Mouse (Mus musculus) activated CD4-positive, CD25-positive, alpha-beta regulatory T cell, adult 4 months (primary cell): ENCODE measurements around the gene Tigit. TPM values are rescaled to one million over a fixed set of nuclear protein-coding genes. Genes with fewer than 3 reads are reported as not detected.

Experiments
- ATAC-seq: one replicate; pipeline ENCODE4 v1.8.0; 2017
- polyA plus RNA-seq, 2 experiments: library from polyadenylated mRNA; unstranded; fragments of 100-300 nt; shearing (Covaris generic); gene quantifications; one replicate each; pipeline ENCODE4 v1.2.1; 2017

Tigit gene
- polyA plus RNA-seq, 2 experiments from 2014 or later: 390 to 542 TPM

DNA sequence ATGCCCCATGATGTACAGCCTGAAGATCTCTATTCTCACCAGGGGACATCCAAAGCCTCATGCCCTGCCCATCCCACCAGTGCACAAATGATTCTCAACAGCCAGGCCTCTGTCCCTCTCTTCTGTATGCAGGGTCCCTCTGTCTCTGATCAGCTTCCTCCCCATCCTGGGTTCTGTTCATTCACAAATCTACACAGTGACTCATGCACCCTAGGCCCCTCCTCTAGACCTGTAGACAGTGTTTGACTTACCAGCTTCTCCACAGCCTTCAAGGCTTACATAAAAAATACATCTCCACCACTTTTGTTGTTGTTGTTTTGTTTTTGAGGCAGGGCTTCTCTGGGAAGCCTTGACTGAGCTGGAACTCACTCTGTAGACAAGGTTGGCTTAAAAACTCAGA is 915 bp upstream of the Tigit start:
- ATAC-seq: peak; percentile 40

DNA sequence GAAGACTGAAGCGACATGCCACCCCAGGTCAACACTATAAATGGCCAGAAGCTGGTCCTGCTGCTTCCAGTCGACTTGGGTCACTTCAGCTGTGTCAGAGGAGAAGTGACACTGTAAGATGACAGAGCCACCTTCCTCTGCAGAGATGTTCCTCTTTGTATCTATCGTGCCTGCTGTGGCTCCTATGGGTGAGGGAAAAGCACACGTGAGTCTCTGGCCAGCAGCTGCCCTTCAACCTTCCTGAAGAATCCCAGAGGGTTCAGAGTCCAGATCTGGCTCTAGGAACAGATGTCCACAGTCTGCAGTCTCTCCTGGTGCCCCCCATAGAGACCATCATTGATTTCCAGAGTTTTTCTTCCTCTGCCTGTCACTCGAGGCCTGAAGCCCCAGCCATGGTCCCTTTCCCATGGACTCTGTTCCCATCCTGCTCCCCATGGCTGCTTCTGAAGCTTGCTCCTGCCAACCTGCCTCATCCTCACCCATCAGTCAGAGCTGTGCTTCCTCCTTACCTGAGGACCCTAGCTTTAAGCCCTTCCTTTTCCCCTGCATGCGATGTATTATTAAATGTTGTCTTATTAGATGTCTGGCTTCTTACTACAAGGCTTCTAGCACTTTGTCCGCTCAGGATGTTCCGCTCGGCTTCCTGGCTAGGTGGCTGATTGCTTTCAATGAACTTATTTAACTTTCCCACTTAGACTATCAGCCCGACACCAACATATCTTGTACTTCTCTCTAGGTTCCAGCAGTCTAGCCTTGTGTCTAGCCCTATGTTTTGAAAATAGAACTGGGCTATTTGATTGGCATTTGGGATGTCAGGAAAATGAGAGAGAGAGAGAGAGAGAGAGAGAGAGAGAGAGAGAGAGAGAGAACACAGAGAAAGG is 1.6 kb downstream of the Tigit start:
- ATAC-seq: no peak

DNA sequence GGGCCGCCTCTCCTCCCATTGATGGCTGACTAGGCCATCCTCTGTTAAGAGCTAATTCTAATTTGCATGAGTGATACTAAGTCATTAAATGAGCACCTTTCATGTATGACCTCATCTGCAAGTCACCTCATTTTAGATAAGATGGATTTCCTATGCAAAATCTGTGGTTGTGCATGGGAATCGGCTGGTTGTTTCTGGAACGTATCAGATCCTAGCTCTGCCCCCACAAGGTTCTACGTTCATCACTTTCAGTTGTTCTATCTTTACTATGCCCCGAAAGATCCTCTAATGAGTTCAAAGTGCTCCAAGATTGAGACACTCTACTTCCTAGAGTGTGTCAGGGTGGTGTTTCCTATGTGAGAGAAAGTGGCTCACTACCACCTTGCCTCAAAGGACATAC is 2.4 kb downstream of the Tigit start:
- peak; percentile 17 for ATAC-seq

DNA sequence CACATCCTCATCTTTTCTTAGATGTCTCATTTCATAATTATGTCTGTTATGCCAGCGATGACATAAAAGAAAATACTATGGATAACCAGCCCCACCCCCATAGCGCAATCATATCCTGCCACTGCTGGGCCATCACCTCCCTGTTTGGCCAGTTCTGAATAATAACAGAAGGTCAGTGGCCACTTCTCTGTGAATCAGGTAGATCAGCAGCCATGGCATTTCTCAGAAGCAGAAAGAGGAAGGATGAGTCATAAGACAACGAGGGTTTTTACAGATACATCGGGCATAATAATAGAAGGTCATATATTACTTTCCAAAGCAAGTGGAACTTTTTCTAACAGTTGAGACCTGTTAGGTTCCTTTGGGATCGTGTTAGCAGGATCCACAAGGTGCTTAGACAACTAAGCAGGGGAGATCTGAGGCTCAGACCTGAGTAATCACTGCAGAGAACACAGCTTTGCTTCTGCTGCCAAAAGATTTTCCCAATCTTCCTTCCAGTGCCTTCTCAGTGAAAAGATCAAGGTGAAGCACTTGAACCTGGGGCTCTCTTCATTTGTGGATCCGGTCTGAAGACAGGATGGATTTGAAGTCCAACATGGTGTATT is 8.7 kb downstream of the Tigit start:
- peak; percentile 55 for ATAC-seq

DNA sequence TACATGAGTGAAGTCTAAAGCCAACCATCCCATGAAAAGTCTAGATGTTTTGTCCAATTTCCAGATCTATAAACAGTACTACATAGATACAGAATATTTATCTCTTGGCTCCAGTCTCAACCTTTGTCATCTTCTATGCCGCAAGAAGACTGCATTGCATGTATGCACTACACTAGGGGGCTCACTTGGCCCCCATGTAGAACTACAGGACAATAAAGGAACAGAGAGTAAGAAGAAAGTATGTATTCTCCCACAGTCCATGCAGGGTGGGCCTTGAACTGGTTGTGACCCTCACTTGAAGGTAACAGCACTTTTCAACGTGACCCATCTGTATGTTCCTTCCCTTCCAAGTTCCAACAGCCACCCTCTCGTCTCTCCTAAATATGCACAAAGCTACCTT is 9.7 kb downstream of the Tigit start:
- no peak for ATAC-seq

DNA sequence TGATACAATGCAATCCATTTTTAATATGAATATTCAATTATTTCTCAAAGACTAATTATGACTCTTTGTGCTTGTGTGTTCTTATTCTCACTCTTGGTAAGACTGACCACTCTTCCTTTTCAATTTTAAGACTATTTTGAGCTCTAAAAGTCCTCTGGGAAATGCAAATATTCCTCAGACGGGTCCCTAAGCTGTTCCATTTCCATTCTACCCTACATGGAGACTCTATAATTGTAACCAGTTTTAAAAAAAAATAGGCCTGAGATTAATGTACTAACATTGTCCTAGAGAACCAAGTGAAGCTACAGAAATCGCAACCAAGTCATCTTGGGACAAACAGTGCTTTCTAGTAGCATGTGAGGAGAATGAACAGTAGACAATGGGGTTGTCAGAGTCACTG is 10.7 kb downstream of the Tigit start:
- ATAC-seq: no peak

DNA sequence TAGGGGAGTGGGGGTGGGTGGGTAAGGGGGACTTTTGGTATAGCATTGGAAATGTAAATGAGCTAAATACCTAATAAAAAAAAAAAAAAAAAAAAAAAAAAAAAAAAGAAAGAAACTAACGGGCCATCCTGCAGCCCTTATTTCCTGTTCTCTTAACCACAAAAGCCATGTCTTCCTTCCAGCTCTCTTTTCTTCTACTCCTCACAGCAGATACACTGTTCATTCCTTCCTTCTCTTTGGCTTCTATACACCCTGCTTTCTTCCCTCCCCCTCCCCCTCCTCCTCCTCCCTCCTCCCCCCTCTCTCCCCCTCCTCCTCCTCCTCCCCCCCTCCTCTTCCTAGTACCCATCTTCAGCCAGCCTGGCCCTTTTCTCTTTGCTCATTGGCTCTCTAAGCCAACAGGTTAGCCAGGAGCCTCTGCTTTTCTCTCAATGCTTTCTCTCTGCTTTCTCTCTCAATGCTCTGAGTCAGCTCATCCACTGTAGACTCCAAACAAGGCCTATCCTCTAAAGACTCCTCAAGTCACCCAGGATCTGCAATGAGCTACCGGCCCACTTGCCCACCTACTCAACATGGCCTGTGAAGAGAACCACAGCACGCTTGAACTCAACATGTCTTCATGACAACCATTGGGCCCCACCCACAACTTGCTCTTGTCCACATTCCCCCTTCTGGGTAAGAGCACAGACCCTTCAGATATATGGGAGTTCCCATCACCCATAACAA is 13.4 kb downstream of the Tigit start:
- ATAC-seq: peak; percentile 61

DNA sequence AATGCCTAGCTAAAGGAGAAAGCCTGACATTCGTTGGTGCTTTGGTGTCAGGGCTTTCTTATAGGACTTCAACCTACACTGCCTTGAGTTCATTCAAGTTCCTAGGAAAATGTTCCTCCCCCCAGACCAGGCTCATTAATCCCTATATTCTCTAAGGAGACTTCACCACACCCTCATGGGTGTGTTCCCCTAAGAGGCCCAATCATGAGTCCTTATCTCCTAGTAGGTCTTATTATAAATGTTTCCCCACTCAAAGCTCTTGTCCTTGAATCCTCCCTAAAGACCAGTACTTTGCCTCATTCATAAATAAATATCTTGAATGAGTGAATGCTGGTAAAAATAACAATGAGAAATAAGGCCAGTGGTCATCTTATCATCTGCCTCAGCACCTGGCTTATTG is 16.3 kb downstream of the Tigit start:
- ATAC-seq: no peak

DNA sequence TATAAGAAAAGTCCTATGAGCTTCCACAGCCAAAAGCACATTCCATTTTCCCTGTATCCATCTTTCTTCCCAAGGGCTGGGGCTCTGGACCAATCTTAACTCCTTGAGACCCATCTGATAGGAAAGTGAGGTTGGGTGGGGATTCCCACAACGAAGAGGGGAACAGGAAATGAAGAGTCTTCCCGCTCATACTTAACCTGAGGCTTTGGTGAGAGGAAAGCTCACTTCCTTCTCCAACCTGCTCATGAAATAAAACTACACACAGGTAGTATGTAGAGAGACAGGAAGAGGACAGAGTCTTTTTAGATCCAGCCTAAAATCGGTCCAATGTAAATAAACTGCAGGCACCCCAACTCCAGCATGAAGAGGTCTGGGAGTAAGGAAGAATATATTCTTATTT is 17.0 kb downstream of the Tigit start:
- peak; percentile 47 for ATAC-seq

DNA sequence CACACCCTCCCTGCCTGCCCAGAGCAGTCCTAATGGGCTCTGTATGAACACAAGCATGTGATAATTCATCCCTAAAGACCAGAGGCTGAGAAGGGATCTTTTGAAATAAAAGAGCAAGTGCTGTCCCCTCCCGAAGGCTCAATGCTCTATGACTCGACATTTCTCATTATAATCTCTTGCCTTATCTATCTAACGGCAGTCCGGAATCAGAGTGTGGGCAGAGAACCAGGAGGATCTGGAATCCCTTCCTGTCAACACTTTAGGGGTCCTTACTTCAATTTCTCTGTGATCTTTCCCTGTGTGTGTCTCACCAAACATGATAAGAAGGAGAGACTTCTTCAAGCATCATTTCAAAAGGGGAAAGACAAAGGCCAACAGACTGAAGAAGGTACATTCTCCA is 18.1 kb downstream of the Tigit start:
- ATAC-seq: no peak

DNA sequence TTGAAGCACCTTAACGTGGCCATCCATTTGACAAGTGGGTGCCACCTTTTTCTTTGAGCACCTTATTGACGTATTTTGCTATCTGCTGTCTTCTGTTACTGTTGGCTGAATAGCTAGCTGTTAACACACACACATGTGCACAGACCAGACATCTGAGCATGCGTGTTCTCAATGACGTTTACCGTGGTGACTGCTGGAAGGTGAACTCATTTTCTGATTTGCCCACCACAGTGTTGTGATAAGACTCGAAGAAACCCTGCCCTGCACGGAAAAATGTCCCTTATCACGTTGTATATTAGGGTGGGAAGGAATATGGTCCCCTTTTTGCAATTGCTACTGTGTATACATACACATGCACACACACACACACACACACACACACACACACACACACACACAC is 22.7 kb downstream of the Tigit start:
- no peak for ATAC-seq

DNA sequence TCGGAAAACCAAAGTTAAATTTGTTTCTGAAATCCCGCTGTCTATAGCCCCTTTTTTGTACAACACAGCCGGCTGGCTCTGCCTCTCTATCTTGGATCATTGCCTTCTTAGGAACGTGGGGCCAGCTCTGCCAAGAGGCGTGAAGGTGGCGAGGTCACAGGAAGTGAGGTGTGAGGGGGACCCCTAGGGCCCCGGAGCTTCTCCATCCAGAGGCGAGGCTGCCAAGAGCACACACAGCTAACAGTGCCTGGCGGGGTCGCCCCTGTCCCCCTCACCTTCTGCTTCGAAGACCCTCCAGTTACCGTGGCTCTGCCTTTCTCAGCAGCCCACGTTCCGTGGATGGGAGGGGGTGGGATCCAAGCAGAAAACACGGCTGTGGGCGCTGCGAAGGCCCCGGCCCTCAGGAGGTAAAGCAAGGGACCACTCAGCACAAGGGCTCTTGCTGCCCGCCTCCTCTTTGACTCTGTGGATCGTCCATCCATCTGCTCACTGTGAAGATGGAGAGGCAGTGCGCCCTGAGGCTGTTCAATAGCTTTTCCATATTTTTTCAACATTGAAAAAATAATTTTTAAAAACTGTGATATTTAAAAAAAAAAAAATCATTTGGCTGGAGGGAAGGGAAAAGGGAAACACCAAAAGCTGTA is 25.4 kb downstream of the Tigit start:
- ATAC-seq: no peak

DNA sequence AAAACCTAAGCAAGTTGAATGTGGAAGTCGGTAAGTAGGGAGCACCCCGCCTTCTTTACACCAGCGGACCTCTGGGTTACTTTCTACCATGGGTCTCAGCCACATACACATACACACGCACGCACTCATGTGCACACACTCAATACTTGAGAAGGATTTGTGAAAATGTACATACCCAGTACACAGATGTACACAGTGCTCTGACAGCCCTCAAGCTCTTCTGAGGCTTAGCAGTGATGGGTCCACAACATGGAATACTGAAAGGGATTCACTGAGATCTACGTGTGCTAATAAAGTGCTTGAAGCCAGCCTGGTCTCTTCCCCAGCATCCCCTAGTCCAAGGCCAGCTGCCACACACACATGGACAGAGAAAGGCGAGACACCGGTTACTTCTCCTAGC is 26.7 kb downstream of the Tigit start:
- ATAC-seq: no peak

DNA sequence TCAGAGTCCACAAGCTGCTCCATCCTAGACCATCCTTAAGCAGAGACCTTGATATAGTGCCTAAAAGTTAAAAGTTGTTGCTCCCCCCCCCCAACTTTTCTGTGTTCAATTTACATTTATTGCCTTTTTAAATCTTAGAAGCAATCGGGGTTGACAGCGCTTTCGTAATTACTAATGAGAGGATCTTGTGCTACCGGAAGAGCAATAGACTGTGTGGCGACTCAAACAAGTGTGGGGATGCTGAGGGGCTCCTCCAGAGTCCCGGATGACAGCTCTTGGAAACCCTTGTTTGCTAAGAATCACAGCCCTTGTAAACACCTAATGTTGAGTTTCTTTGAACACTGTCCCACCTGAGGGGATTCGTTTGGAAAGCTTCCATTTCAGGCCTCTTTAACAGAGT is 29.9 kb downstream of the Tigit start:
- peak; percentile 44 for ATAC-seq

DNA sequence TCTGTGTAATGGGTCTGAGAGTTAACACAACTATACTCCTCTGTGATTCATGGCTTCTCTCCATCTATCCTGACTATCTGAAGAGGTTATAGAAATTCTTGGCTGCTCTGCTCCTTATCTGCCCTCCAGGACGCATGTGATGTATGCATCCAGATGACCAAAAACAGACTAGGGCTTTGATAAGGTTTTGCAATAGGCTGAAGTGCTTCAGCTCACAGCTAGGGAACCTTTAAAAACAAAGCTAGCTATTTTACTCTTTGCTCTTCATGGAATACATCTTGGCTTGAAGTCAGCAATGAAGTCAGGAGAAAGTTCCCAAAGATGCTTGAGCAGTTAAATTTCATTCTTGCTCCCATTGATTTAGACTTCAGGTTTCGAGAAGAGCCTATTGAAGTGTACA is 32.2 kb downstream of the Tigit start:
- no peak for ATAC-seq

DNA sequence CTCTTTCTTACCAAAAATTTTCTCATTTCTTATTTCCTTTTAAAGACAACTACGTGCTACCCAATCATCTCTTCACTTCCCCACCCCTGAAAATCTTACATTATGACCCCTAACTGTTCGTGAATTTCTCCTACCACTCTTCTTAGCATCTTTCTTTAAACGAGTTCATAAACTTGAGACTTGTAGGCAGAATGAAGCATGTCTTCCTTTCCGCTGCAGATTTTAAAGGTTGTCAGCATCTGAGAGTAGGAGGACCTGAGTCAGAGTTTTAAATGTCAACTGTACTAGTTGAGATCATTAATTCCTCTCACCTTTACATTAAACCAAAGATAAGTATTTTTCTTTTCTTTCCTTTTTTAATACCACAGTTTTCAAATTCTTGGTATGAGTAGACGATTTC is 35.3 kb downstream of the Tigit start:
- ATAC-seq: peak; percentile 45

DNA sequence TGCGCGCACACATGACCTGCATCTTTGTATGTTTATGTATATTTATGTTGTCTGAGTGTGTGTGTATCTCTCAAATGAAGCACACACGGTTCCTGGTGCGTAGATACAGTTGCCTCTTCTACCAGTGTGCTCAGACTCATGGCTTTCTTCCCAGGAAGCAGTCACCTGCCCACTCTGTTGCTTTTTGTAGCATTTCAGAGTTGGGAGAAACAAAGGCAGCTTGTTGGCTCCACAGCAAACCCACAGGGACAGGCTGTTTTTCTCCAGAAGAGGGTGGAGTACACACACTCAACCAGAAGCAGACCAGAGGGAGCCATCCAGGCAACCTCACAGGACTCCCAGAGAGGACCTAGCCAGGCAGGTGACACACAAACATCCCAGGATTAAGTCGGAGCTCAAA is 38.0 kb downstream of the Tigit start:
- no peak for ATAC-seq

DNA sequence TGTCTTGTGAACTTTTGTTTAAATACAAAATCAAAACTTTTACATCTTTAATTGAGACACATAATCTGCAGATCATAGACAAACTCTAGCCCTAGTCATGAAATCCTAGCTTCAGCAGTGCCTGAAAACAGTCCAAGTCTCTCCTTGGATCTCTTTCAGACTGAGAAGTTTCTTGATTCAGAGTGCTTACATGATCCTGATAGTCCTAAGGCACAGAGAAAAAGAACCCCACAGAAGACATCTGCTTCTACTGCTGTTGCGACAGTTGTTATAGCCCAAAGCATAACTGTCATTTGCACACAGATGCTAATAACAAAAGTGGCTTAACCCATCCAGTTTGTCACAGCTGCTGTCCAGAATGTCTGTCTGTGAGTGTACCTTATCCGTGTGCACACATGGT is 38.7 kb downstream of the Tigit start:
- no peak for ATAC-seq

DNA sequence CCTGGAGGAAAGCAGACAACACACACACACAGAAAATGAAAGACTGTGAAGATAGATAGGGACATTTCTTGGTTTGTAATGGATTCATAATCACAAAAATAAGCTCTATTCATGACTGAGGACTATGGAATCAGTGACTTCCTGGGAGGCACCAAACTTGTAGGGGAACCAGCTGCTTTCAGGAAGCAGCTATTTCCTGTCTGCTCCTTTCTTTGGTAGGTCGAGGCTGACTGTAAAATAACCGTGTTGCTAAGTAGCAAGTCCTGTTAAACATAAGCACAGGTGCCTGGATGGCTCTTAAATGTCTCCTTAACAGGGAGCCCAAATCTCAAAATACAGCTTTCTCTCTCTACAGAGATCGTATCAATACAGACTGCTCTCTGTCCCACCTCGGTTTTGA is 39.1 kb downstream of the Tigit start:
- peak; percentile 72 for ATAC-seq

DNA sequence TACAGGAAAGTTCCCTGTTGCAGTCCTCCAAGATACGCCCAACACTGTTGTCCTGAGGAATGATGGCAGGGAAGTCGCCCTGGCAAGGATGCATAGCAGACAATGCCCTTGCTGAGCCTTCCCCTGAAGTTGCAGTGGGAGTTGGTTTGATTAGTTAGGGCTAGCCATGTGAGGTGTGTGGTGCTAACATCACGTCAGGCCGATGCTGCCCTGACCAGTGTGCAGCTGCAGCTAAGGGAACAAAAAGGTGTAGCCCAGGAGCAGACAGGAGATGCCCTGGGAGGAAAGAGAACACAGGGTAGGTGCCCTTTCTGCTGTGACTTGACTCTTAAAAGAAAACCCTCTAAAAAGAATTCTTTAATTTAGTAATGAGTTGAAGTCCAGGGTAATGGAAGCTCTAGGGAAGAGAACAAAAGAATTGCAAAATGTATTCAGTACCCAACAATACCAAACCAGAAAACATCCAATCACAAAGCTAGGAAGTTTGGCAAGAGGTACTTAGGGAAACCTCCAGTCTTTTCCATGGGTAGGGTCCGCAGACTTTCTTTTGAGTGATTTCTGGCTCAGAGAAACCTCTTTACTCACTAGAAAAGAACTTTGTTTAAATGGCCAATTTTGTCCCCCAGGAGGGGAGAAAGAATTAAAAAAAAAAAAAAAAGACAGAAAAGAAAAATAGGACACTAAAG is 40.5 kb downstream of the Tigit start:
- ATAC-seq: no peak

DNA sequence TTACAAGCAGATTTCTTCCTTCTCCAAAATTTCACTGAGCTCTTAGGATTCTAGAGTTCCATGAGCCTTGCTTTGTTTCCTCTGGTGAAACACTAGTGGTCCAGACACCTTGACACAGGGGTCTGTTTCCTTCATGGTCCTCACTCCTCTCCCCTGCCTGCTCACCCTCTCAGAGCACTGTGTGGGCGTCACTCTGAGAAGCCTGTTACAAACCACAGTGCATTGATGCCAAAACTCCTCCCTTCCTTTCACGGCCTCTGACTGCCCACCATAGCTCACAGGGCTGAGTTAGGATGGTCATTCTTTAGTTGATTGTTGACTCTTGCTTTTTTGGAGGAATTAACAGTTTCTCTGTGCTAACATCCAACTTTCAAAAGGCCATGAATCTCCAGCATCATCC is 43.6 kb downstream of the Tigit start:
- ATAC-seq: peak; percentile 31

DNA sequence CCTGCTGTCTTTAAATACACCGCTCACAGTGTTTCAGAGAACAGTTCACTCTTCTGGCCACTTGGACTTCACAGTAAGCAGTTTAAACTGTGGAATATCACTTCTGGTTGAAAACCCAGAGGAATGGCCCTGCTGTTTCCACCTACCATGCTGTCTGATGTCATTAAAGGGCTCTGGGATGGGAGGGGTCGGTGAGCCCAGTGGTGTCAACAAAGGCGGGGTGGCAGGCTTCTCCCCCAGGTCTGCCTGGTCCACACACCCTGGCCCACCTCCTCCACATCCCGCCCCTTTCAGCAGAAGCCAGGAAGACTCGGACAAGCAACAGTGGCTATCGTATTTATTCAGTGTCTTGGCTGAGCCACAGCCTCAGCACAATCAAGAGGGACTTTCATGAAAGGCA is 44.7 kb downstream of the Tigit start:
- ATAC-seq: peak; percentile 10

DNA sequence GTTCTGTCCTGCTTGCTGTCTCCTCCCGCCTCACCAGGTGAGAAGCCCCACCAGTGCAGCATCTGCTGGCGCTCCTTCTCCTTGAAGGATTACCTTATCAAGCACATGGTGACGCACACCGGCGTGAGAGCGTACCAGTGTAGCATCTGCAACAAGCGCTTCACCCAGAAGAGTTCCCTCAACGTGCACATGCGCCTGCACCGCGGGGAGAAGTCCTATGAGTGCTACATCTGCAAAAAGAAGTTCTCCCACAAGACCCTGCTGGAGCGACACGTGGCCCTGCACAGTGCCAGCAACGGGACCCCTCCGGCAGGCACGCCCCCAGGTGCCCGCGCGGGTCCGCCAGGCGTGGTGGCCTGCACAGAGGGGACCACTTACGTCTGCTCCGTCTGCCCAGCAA is 45.7 kb downstream of the Tigit start:
- no peak for ATAC-seq
